Mouse (Mus musculus): ENCODE results near the gene Ugt1a10. TPM values are rescaled to one million over a fixed set of nuclear protein-coding genes. Genes with fewer than 3 reads are reported as not detected.
"Not testable (repeated sequence)": the region's sequence is repeated elsewhere in the genome, so short reads cannot be mapped to it uniquely, and the experiment has no call there.

The Ugt1a10 gene
- polyA plus RNA-seq, 1 experiment, result 166 TPM

GRCm38 (mm10) chr1:88105656-88106055, 50.5 kb downstream of the Ugt1a10 start:
- Histone ChIP-seq H3K36me3 (ENCODE audit: control insufficient read depth, insufficient read depth, low read length) (no peaks in the 10 kb centered on the region), H3K27ac (ENCODE audit: insufficient read depth, low read depth, low read length) (peak overlapping the region; percentile 56; the same call in 1 of the 2 replicates), H3K4me1 (ENCODE audit: control insufficient read depth, insufficient read depth, low read length) (peaks cover 13% of the 10 kb centered on the region; the same call in 1 of the 2 replicates), H3K27me3 (replicated peaks; ENCODE audit: control insufficient read depth, insufficient read depth, low read length) (no peaks in the 10 kb centered on the region), H3K4me3 (ENCODE audit: insufficient read depth, low read depth, low read length) (no peak overlapping the region)
- 39% methylated on average over 2 of the region's 2 CpGs for WGBS
- peak; percentile 91 for DNase-seq
- no peak for TF ChIP-seq CTCF (conservative IDR thresholded peaks at IDR 0.05; ENCODE audit: insufficient read depth, insufficient read length, low read depth, low read length)
- TF ChIP-seq POLR2A (IDR thresholded peaks at IDR 0.05; ENCODE audit: low read depth, low read length), result no peak

DNA sequence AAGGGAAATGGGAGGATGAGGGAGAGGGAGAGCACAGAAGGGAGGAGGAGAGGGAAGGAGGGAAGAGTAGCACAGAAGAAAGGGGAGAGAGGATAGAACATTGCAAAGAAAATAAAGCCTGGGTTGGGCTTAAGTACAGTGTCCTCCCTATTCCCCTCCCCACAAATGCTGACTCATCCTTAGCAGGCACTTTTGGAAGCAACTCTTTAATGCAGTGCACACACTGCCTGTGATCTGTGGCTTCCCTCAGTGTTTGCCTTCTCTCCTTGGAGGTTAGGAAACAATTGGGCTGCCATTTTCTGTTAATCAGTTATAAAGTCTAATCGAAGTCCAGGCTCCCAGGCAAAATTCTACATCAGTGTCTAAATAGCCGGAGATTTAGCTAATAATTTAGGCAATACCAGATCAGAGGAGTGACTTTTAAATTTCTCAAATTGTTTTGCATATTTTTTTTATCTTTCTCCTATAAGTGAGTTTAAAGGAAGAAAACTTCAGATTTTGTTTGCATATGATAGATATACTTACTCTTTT, 53.9 kb downstream of the Ugt1a10 start:
- not testable (repeated sequence) for H3K36me3 ChIP-seq (ENCODE audit: control insufficient read depth, insufficient read depth, low read length); H3K4me3 ChIP-seq (ENCODE audit: insufficient read depth, low read depth, low read length); H3K27me3 ChIP-seq (replicated peaks; ENCODE audit: control insufficient read depth, insufficient read depth, low read length)
- Histone ChIP-seq H3K27ac (ENCODE audit: insufficient read depth, low read depth, low read length) (peak overlapping the region; percentile 68; the same call in 1 of the 2 replicates), H3K4me1 (ENCODE audit: control insufficient read depth, insufficient read depth, low read length) (peaks cover 12% of the 10 kb centered on the region; the same call in 1 of the 2 replicates)
- peak; percentile 73 for DNase-seq
- WGBS, result 25% methylated on average over 2 of the region's 2 CpGs

DNA sequence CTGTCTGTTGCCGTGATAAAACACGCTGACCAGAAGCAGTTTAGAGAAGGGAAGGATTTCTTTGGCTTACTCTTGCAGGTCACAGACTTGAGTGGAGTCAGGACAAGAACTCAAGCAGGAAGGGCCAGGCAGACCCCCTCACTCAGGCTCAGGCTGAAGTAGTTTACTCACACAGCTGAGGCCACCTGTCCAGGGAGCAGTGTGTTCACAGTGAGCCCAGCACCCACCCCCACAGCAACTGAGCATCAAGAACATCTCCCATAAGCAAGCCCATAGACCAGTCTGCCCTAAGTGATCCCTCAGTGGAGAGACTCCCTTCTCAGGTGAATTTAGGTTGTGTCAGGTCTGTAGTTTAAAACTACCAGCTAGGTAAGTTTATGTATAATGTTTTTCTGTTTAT, 54.4 kb downstream of the Ugt1a10 start:
- H3K36me3 ChIP-seq (ENCODE audit: control insufficient read depth, insufficient read depth, low read length); DNase-seq; H3K4me3 ChIP-seq (ENCODE audit: insufficient read depth, low read depth, low read length); H3K4me1 ChIP-seq (ENCODE audit: control insufficient read depth, insufficient read depth, low read length); H3K27me3 ChIP-seq (replicated peaks; ENCODE audit: control insufficient read depth, insufficient read depth, low read length): not testable (repeated sequence)
- peak overlapping the region; percentile 97 for H3K27ac ChIP-seq (ENCODE audit: insufficient read depth, low read depth, low read length)
- WGBS, result 33% methylated on average over 2 of the region's 2 CpGs

DNA sequence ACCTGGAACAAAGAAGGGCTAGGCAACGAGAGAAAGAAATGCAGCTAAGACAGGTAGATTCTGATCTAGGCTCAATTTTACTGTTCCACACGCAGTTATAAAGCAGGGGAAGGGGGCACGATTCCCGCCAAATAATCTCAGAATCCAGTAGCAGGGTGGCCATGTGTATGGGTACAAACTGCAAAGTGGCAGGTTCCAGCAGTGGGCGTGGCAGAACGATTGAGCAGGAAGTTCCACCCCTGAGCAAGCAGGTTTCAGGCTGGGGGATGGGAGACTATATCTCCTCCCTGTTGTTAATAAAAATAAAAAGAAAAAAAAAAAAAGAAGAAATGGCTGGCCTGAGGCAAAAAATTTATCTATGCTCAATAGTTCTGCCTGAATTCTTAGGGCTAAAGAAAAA, 57.6 kb downstream of the Ugt1a10 start:
- H3K36me3 ChIP-seq (ENCODE audit: control insufficient read depth, insufficient read depth, low read length); H3K4me1 ChIP-seq (ENCODE audit: control insufficient read depth, insufficient read depth, low read length); H3K4me3 ChIP-seq (ENCODE audit: insufficient read depth, low read depth, low read length); H3K27me3 ChIP-seq (replicated peaks; ENCODE audit: control insufficient read depth, insufficient read depth, low read length): not testable (repeated sequence)
- H3K27ac ChIP-seq (ENCODE audit: insufficient read depth, low read depth, low read length), result peak overlapping the region; percentile 50
- WGBS, result 83% methylated on average over 6 of the region's 6 CpGs
- peak; percentile 66 for DNase-seq

DNA sequence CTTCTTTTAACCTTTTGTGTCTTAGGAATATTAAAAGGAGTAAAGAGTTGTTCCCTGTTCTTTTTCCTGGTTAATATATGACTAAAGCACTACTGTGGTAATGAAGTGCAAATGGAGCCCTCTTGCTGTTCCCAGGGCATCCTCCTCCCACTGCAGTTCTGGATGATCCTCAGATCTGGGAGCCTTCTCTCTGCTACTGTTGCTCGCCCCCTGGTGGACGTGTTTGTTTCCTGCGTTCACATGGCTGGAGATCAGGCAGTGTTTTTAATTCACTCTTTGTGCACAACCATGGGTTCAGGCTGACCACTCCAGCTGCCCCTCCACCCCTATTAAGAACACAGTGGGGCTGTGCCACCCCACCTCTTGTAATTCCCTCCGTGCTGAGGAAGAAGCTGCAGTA, 65.4 kb downstream of the Ugt1a10 start:
- H3K27me3 ChIP-seq (replicated peaks; ENCODE audit: control insufficient read depth, insufficient read depth, low read length); H3K36me3 ChIP-seq (ENCODE audit: control insufficient read depth, insufficient read depth, low read length); DNase-seq; H3K27ac ChIP-seq (ENCODE audit: insufficient read depth, low read depth, low read length); H3K4me3 ChIP-seq (ENCODE audit: insufficient read depth, low read depth, low read length); H3K4me1 ChIP-seq (ENCODE audit: control insufficient read depth, insufficient read depth, low read length): not testable (repeated sequence)
- 10% methylated on average over 4 of the region's 4 CpGs for WGBS
- TF ChIP-seq CTCF (conservative IDR thresholded peaks at IDR 0.05; ENCODE audit: insufficient read depth, insufficient read length, low read depth, low read length), result peak; percentile 29; the same call in 1 of the 2 replicates

DNA sequence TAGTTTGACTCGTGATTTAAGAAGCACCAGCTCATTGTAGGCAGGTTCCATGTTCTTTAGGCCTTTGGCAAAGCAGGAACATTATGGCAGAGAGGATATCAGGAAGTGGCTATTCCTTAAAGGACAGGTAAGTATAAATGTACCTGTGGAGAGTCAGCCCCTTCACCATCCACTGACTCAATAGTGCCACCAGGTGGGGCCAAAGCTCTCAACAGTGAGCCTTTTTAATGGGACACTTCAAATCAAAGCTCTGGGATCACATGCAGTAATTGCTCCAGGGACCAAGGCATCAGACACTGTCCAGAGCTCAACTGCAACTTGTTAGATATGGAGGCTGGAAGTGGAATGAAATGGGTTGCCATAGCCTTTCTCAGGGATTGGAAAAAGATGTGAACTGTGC, 66.3 kb downstream of the Ugt1a10 start:
- peak; percentile 45; the same call in 1 of the 2 replicates for TF ChIP-seq CTCF (conservative IDR thresholded peaks at IDR 0.05; ENCODE audit: insufficient read depth, insufficient read length, low read depth, low read length)
- no CpG with 5 or more reads among the region's 1 CpGs for WGBS
- H3K27ac ChIP-seq (ENCODE audit: insufficient read depth, low read depth, low read length); H3K36me3 ChIP-seq (ENCODE audit: control insufficient read depth, insufficient read depth, low read length); H3K4me1 ChIP-seq (ENCODE audit: control insufficient read depth, insufficient read depth, low read length); H3K4me3 ChIP-seq (ENCODE audit: insufficient read depth, low read depth, low read length); H3K27me3 ChIP-seq (replicated peaks; ENCODE audit: control insufficient read depth, insufficient read depth, low read length): not testable (repeated sequence)
- DNase-seq, result peak; percentile 65

DNA sequence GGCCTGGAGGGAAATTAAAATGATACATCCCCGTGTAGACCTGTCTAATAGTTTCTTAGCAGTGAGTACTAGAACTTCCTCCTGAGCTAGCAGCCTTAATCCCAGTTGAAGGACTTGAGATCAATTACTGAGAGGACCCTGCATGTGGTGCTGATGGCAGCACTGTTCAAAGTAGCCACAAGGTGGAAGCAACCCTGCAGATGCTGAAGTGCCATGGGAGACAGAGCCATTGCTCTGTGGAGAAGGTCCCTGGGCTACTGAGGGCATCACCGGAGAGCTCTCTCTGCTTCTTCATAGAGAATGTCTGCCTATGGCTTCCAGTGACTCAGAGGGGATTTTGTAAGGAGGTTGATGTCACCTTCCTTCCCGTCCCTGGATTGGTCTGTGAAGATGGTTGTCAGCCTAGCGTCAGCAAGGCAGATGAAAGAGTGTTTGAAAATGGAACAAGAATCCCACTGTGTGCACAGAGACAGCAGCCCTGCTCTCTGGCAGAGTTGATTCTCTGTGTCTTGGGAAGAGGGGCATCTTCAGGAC, 70.7 kb downstream of the Ugt1a10 start:
- H3K4me1 ChIP-seq (ENCODE audit: control insufficient read depth, insufficient read depth, low read length); DNase-seq: not testable (repeated sequence)
- 80% methylated on average over 4 of the region's 4 CpGs for WGBS

GRCm38 (mm10) chr1:88129091-88129490, 73.9 kb downstream of the Ugt1a10 start:
- not testable (repeated sequence) for DNase-seq; H3K27ac ChIP-seq (ENCODE audit: insufficient read depth, low read depth, low read length); H3K36me3 ChIP-seq (ENCODE audit: control insufficient read depth, insufficient read depth, low read length); H3K27me3 ChIP-seq (replicated peaks; ENCODE audit: control insufficient read depth, insufficient read depth, low read length); H3K4me3 ChIP-seq (ENCODE audit: insufficient read depth, low read depth, low read length); H3K4me1 ChIP-seq (ENCODE audit: control insufficient read depth, insufficient read depth, low read length)
- WGBS, result 89% methylated on average over 2 of the region's 2 CpGs

More for the DNA sequence above, 70.7 kb downstream of the Ugt1a10 start:
- H3K27ac ChIP-seq (ENCODE audit: insufficient read depth, low read depth, low read length); H3K36me3 ChIP-seq (ENCODE audit: control insufficient read depth, insufficient read depth, low read length); H3K27me3 ChIP-seq (replicated peaks; ENCODE audit: control insufficient read depth, insufficient read depth, low read length); H3K4me3 ChIP-seq (ENCODE audit: insufficient read depth, low read depth, low read length): not testable (repeated sequence)
- TF ChIP-seq CTCF (conservative IDR thresholded peaks at IDR 0.05; ENCODE audit: insufficient read depth, insufficient read length, low read depth, low read length), result peak; percentile 28; the same call in 1 of the 2 replicates

DNA sequence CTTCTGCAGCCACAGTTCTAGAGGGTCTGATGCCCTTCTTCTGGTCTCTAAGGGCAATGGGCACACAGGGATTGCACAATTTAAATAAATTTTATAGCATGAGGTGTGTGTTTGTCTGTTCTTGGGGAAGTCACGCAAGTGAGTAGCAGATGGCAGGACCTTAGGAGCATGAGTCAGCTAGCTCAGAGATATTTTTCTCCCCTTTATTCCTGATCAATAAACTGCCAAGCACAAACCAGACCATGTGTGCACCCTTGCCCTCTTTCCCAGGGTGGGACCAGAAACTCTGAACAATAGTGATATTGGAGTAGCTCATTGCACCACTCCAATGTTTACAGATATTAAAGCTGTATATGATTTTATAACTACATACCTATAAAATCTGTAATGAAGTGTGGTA, 75.0 kb downstream of the Ugt1a10 start:
- 98% methylated on average over 1 of the region's 1 CpGs for WGBS
- not testable (repeated sequence) for H3K27me3 ChIP-seq (replicated peaks; ENCODE audit: control insufficient read depth, insufficient read depth, low read length); H3K27ac ChIP-seq (ENCODE audit: insufficient read depth, low read depth, low read length); H3K36me3 ChIP-seq (ENCODE audit: control insufficient read depth, insufficient read depth, low read length); H3K4me1 ChIP-seq (ENCODE audit: control insufficient read depth, insufficient read depth, low read length); H3K4me3 ChIP-seq (ENCODE audit: insufficient read depth, low read depth, low read length); DNase-seq

All from kidney, adult 2 months (tissue).